Mouse (Mus musculus): Measurements from ENCODE around the gene Mast4.
A peak's percentile ranks its signal among the peaks of the same experiment; 100 is the strongest.

GRCm38 (mm10) chr13:102902123-102902522 is 432.2 kb downstream of the Mast4 start:
- no peak for TF ChIP-seq POLR2A (IDR thresholded peaks at IDR 0.05; ENCODE audit: low read depth, low read length)
- no peak for TF ChIP-seq CTCF (conservative IDR thresholded peaks at IDR 0.05 in 1 of 2, IDR thresholded peaks at IDR 0.05 in 1 of 2; ENCODE audit: low read depth in 2 of 2, low read length in 2 of 2)
- no peak for TF ChIP-seq ELF1 (IDR thresholded peaks at IDR 0.05; ENCODE audit: low read depth, low read length)
- TF ChIP-seq E2F4 (IDR thresholded peaks at IDR 0.05; ENCODE audit: insufficient replicate concordance, low read depth, low read length) = no peak
- peak; percentile 54 for TF ChIP-seq BHLHE40 (IDR thresholded peaks at IDR 0.05; ENCODE audit: low read depth, low read length)
- no peak for TF ChIP-seq NRF1 (IDR thresholded peaks at IDR 0.05; ENCODE audit: low read depth, low read length)
- no peak for TF ChIP-seq ZMIZ1 (IDR thresholded peaks at IDR 0.05; ENCODE audit: low read depth, low read length)
- no peak for TF ChIP-seq UBTF (IDR thresholded peaks at IDR 0.05; ENCODE audit: low read depth, low read length)
- no peak for TF ChIP-seq ZC3H11A (IDR thresholded peaks at IDR 0.05; ENCODE audit: low read depth, low read length)
- TF ChIP-seq MAFK (IDR thresholded peaks at IDR 0.05; ENCODE audit: insufficient replicate concordance, low read length) = no peak
- no peak for TF ChIP-seq ZKSCAN1 (IDR thresholded peaks at IDR 0.05; ENCODE audit: borderline replicate concordance, low read depth, low read length)
- TF ChIP-seq SMC3 (IDR thresholded peaks at IDR 0.05; ENCODE audit: low read depth, low read length) = no peak
- TF ChIP-seq EP300 (IDR thresholded peaks at IDR 0.05; ENCODE audit: low read length) = no peak
- TF ChIP-seq POLR2AphosphoS2 (IDR thresholded peaks at IDR 0.05; ENCODE audit: low read depth, low read length) = no peak

Data from CH12.LX (cell line).